In the genomic region with DNA sequence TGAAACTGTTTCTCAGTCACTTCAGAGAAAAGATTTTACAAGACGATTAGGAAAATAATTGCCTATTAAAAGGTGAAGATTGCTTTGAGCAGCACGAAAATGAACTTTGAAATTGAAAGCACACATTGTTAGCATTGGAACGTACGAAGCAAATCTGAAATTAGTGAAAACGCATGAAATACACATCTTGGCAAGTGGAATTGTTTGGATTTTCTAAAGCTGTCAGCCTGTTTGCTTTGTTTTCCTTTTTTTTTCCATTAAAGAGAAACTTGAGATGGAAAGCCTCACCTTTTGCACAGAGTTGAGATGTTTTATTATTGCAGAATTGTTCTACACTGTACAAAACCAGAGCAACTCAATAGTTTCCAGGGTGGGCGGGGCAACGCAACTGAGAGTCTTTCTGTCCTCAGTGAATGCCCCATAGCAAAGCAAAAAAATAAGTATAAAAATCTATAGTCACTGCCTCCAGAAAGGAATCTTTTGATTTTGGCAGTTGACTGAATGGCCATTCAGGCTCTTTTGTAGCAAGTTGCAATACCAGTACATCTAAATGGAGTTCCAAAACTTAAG, we compare ENCODE assay signal across 13 mouse cellular contexts.
DNase-seq lines count a peak whose midpoint lies in the region; ATAC-seq and TF ChIP-seq lines count a peak whose summit lies in the region.
"Had no signal": no experiment of that assay in that cellular context is flagged by ENCODE, and none has a peak within 500 bp of the region (broad histone marks: within the 10 kb centered on the region; RNA-seq: fewer than 3 reads in every experiment).

No protein-coding gene starts in this region.

- H3K4me1 ChIP-seq in testis, adult 2 months (ENCODE audit: control insufficient read depth, insufficient read depth, low read length) = peaks cover 8% of the 10 kb centered on the region
- peaks cover 74% of the 10 kb centered on the region for H3K4me1 ChIP-seq in forebrain, embryonic 15.5 days
- peaks cover 96% of the 10 kb centered on the region for H3K4me1 ChIP-seq in midbrain, embryonic 10.5 days
- H3K4me1 ChIP-seq: megakaryocyte, embryonic 14.5 days had no signal

- H3K9ac ChIP-seq in forebrain, embryonic 15.5 days (replicated peaks) = no peak overlapping the region

- peak overlapping the region; percentile 18 for H3K4me2 ChIP-seq in forebrain, embryonic 15.5 days (replicated peaks)

- no peak for TF ChIP-seq POLR2A in testis, adult 2 months (IDR thresholded peaks at IDR 0.05; ENCODE audit: control insufficient read depth, low read depth, low read length)

- no peak for TF ChIP-seq CTCF in testis, adult 2 months (IDR thresholded peaks at IDR 0.05; ENCODE audit: control insufficient read depth, insufficient read depth, insufficient replicate concordance, low read depth, low read length)

- H3K27ac ChIP-seq in testis, adult 2 months (ENCODE audit: control insufficient read depth, insufficient read depth, low read depth, low read length) = 0 out of 2 replicates have a peak overlapping the region, but pooled peaks have one; percentile 13
- peak overlapping the region; percentile 62 for H3K27ac ChIP-seq in forebrain, embryonic 15.5 days (replicated peaks)
- H3K27ac ChIP-seq in midbrain, embryonic 10.5 days (replicated peaks) = peak overlapping the region; percentile 94

- 15% methylated on average over 7 of the region's 7 CpGs for WGBS in forebrain, embryonic 15.5 days
- 56% methylated on average over 7 of the region's 7 CpGs for WGBS in midbrain, embryonic 10.5 days

- no peaks in the 10 kb centered on the region for H3K9me3 ChIP-seq in forebrain, embryonic 15.5 days
- no peaks in the 10 kb centered on the region for H3K9me3 ChIP-seq in midbrain, embryonic 10.5 days (replicated peaks)
- H3K9me3 ChIP-seq: megakaryocyte, embryonic 14.5 days had no signal

- intact Hi-C loops in left cerebral cortex, postnatal 36 days (cut with DNase I) = loop anchor here (5.0 kb wide), 1 partner anchor 70 kb away; no protein-coding TSS in a partner anchor

- H3K27me3 ChIP-seq in testis, adult 2 months (ENCODE audit: control insufficient read depth, insufficient read depth, low read length) = no peaks in the 10 kb centered on the region
- no peaks in the 10 kb centered on the region for H3K27me3 ChIP-seq in forebrain, embryonic 15.5 days
- H3K27me3 ChIP-seq in midbrain, embryonic 10.5 days (ENCODE audit: low read depth, poor library complexity, severe bottlenecking) = no peaks in the 10 kb centered on the region
- H3K27me3 ChIP-seq: megakaryocyte, embryonic 14.5 days had no signal

- DNase-seq in testis, postnatal 14 days (ENCODE audit: low spot score) = no peak
- DNase-seq in midbrain, embryonic 10.5 days (ENCODE audit: low spot score) = no peak
- peak; percentile 52 for DNase-seq in testis, postnatal 10 days (ENCODE audit: low spot score)
- no peak for DNase-seq in left cerebral cortex, postnatal 36 days (ENCODE audit: low spot score in 2 of 2)
- no peak for DNase-seq in thymus, postnatal 36 days
- DNase-seq: cerebellum, postnatal 10 days; heart, adult 18-20 months; kidney, postnatal 36 days; thymus, postnatal 4 days had no signal

- H3K36me3 ChIP-seq in testis, adult 2 months (ENCODE audit: control insufficient read depth, insufficient read depth, low read length) = no peaks in the 10 kb centered on the region
- H3K36me3 ChIP-seq in forebrain, embryonic 15.5 days = no peaks in the 10 kb centered on the region
- no peaks in the 10 kb centered on the region for H3K36me3 ChIP-seq in midbrain, embryonic 10.5 days

- H3K4me3 ChIP-seq in testis, adult 2 months (ENCODE audit: control insufficient read depth, low read depth, low read length) = no peak overlapping the region
- H3K4me3 ChIP-seq in forebrain, embryonic 15.5 days = no peak overlapping the region
- H3K4me3 ChIP-seq in midbrain, embryonic 10.5 days = peak overlapping the region; percentile 51; the same call in 1 of the 2 replicates
- H3K4me3 ChIP-seq: megakaryocyte, embryonic 14.5 days had no signal

- ATAC-seq in forebrain, embryonic 15.5 days (replicated peaks) = no peak
- no peak for ATAC-seq in CD4-positive, CD25-positive, alpha-beta regulatory T cell, adult 4 months

Comparison
In these comparisons a context has a peak if more than half of its experiments do, and no peak if none do; other contexts are left out.
1. H3K27ac ChIP-seq: peak in every context shown above with its lines; median percentile 94 in midbrain, embryonic 10.5 days; 62 in forebrain, embryonic 15.5 days; 13 in testis, adult 2 months.